Mouse (Mus musculus): ENCODE results near the gene Ninl.
"Not testable (repeated sequence)": the region's sequence is repeated elsewhere in the genome, so short reads cannot be mapped to it uniquely, and the experiment has no call there.

Ninl gene

DNA sequence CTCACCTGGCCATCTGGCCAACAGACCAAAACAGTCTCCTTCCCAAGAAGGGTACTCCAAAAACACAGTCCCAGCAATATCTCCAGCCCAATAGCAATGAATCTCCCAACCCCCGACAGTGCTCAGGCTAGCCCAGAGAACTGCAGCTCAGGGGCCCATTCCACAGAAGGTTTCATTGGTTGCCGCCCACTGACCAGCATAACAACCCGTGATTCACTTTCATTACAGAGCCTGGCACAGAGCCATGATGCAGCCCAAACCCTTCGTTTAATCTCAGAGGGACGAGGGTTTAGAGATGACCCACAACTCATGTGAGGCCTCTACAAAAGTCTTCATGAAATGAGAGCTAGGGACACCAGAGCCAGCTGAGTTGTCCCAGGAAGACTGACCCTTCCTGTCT lies 90.4 kb downstream of the Ninl start:
- DNase-seq (ENCODE audit: low spot score), result no peak

DNA sequence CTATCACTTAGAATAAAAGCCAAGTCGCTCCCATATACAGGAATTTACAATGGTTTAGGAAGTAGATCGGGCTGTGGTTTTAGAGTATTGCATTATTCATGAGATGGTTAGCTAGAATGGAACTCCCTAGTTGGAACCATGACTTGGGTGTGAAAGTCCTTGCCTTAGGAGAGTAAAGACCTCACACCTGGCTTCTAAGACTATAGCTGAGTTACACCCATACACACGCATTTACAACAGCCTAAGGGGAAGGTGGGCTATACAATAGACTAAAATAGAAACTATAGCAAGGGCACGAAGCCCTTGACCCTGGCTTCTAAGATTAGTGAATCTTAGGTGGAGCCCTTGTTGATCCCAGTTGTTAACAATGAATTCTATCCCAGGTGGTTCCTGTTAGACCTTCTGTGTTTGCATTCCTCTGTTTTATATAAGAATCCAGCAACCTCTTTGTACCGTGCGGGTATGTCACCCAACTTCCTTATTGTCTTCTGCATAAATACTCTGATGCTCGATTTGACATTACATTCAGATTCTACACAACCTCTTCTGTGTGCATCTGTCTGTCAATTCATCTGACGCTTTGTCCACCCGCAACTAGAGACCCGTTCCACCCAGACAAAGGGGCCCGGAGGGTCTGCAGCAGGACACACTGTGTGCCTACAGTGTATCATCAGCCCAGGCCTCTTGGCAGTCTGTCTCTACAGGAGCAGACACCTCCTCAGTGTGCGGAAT lies 91.1 kb downstream of the Ninl start:
- DNase-seq (ENCODE audit: low spot score), result not testable (repeated sequence)

DNA sequence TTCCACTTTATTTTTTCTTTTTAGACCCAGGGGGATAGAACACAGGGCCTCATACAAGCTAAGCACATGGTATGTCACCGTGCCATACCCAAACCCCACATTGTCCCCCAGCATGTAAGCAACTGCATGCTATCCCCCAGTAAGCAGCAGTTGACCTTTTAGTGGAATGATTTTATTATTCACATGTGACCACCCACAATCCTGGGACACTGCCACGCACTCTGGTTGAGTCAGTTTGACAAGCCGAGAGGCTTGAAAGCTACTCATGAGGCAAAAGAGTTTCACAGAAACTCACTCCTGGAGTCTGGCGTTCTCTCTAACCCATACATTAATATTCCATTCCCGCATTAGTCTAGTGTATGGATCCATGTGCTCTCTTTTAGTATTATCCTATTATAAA lies 91.8 kb downstream of the Ninl start:
- DNase-seq (ENCODE audit: low spot score), result not testable (repeated sequence)

DNA sequence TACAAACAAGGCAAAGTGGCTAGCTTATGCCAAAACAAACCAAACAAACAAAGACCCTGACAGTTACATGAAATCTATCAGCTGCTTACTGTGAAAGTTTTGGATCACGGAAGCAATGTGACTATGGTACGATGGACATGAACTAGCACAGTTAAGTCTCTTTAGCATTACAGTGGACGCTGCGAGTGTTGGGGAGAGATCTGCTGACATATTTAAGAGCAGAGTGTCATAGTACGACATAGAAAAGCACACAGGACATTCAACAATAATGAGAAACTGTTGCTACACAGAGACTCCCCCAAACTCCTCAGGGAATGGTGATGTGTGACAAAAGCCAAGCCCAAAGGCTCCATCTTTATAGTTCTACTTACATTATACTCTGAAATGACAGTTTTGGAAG lies 95.2 kb downstream of the Ninl start:
- DNase-seq (ENCODE audit: low spot score), result no peak

DNA sequence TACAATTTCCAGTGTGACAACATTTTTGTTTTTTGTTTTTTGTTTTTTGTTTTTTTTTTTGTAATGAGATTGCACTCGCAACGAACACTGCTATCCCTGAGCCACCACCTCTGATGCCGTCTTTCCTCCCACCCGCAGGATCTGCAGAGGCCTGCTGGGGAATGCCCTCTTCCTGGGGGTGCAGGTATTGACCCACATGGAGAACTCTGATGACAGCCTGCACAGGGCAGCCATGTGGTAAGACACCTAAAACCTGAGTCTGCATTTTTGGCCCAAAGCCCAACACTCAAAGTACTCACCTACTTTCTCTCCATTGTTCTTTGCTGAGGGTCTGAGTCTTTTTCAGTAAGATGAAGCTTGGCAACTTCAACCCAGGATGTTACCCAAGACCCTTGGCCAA lies 104.5 kb downstream of the Ninl start:
- DNase-seq (ENCODE audit: low spot score), result no peak

DNA sequence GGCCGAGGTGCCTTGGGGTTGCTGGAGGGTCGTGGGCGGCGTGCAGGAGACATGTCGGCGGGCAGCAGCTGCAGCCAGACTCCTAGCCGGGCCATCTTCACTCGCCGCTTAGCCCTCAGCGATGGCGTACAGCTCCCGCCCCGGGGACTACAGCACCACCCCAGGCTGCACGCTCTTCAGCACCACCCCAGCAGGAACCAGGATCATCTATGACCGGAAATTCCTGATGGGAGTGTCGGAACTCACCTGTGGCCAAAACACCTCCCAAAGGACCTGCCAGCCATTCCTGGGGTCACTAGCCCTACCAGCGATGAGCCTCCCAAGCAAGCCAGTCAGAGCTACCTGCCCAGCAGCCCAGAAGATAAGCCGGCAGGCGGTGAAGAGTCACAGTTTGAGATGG lies 105.7 kb downstream of the Ninl start:
- DNase-seq (ENCODE audit: low spot score), result no peak

DNA sequence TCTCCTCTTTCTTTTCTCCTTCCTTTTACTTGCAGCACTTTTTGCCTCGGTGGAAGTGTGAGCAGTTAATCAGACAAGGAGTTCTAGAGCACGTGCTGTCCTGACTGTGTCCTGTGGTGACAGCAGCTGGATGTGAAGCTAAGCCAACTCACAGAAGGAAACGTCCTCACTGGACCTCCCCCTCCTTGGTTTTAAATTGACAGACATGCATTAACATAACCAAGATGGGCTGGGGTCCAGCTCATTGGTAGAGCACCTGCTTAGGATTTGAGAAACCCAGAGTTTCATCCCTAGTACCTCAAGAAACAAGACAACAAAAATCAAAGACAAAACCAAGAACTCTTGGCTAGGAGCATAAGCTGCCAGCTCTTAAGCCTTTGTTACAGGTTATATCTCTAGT lies 108.4 kb downstream of the Ninl start:
- DNase-seq (ENCODE audit: low spot score), result no peak

DNA sequence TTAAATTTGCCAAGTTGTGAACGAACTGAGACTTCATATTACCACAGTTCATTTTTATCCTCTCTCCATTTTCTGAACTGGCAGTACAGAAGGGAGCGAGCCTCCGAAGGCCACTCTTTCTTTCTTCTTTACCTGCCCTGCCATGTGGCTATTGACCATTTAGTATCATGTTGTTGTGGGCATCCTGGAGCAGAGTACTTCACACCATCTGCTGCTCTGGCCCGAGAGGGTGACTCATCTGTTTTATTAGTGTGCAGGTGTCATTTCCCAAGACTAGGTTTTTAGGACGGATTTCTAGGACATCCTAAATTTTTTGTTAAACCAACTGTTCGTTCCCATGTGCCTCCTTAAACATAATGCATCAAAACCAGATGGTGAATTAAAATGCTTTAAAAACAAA lies 110.0 kb downstream of the Ninl start:
- DNase-seq (ENCODE audit: low spot score), result no peak

DNA sequence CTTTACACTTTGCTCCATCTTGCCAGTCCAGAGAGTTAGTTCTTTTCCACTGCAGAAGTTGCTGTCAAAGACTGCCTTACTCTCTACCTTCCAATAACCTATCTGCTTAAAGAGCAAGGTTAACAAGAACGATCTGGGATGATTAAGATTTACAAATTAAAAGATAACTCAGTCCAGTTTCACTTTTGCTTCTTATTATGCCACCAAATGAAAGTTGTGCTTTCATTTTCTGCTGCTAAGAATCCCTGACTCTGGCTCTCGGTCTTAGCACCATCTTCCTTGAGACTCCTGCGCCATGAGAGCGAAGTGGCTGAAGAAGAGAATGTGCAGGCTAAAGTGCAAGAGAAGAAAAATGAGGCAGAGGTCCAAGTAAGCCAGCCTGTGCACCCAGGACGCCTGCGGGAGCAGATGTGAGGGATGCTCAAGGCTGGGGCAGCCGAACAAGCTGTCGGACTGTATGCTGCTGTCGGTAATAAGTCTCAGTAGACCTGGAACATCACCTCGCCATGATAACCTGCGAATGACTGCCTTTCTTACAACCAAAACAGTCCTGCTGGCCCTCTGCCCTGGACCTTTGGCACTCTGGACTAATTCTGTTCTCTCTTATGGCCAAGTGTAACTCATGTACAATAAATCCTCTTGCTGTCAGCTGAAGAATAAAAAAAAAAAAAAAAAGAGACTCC lies 112.0 kb downstream of the Ninl start:
- no peak for DNase-seq (ENCODE audit: low spot score)

DNA sequence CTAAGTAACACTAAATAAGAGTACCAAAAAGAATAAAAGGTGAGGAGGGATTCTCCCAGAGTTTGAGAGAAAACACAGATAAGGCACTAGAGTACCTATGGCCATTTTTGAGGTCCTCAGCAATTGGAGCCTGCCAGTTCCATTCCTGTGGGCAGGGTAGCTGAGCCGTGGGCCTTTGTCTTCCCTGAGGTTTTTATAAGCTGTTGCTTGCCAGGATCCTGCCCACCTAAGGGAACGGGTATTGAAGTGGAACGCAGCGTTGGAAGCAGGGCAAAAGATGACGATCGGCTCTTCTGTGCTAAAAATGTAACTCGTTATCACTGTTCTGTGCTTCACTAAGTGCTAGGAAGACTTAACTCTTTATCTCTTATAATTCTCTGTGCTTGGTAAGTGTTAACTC lies 115.7 kb downstream of the Ninl start:
- no peak for DNase-seq (ENCODE audit: low spot score)

DNA sequence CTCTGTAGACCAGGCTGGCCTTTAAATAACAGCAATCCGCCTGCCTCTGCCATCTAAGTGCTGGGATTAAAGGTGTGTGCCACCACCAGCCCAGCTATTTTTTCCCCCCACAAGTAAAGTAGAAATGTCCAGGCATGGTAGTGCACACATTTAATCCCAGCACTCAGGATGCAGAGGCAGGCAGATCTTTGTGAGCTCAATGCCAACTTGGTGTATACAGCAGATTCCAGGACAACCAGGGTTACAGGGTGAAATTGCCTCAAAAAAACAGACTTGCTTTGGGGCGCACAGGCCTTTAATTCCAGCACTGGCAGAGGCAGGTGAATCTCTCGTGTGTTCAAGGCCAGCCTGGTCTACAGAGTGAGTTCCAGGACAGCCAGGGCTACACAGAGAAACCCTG lies 116.2 kb downstream of the Ninl start:
- DNase-seq (ENCODE audit: low spot score), result no peak

DNA sequence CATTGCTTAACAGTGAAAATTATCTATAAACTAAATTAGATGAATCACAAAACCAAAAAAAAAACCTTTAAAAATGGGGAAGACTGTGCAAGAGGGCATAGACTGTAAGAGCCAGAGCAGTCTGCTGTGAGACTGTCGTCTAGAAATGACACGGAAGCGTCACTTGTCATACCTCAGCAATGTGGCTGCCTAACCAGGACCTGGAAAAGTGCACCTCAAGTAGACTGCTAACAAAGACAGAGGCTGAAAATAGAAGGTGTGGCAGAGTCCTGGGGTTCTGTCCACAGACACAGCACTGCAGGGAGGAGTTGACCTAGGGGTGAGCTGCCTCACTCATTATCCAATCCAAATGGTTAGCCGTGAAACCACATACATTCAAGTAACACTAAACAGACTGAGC lies 117.0 kb downstream of the Ninl start:
- no peak for DNase-seq (ENCODE audit: low spot score)

DNA sequence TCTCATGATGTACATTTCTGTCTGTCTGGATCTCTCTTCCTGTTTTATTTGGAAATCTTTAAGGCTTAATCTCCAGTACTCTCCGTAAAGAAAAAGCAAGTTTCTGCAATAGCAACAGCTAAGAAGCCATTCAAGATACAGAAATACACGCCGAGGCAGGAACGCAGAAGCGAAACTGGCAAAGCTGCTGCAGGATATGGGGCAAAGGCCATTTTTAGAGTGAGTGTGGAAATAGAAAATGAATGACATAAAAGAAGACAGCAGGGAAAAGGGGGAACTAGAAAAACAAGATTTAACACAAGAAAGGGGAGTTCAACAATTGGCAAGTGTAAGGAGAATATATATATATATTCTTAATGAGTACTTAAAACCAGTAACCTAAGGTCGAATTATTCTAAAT lies 117.5 kb downstream of the Ninl start:
- no peak for DNase-seq (ENCODE audit: low spot score)

DNA sequence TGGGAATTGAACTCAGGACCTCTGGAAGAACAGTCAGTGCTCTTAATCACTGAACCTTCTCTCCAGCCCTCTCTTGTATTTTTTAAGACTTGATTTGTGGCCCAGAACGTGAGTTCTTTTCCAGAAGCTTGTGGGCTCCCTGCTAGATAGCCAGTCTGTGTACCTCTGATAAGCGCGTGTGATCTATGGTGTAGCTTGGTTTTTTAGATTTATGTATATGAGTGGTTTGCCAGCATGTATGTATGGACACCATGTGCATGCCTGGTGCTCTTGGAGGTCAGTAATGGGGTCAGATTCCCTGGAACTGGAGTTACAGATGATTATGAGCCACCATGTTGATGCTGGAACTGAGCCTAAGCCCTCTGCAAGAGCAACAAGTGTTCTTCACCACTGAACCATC lies 118.6 kb downstream of the Ninl start:
- no peak for DNase-seq (ENCODE audit: low spot score)

DNA sequence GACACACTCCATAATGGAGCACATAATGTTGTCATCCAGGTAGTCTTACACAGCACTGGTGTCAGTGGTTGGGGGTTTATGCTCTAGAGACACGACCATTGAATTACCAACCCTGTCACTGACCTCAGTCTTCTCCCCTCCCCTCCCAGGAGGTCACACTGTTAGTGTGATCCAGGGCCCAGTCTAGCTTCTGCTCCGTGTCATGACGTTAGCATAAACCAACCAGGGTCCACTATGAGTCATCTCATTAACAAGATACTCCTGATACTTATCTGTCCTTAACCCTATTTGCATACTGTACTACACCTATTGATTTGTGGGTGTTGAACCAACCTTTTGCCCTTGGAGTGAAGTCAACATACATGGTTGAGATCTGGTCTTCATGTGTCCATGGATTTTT lies 120.5 kb downstream of the Ninl start:
- no peak for DNase-seq (ENCODE audit: low spot score)

DNA sequence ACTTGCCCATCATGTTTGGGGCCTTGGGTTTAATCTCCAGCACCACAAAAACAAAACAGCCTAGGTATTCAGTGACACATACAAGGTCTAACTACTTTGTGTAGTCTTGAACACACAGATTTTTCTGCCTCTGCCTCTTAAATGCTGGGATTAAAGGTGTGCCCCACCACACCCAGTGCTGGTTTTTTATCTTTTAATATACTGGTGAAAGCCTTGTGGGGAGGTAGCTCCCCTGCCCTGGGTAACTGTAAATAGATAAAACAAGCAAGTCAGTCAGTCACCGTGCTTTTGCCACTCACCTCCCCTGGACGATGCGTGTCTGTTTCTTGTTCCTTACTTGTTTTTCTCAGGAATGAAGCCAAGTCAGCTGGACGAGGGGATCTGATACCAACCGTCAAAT lies 123.4 kb downstream of the Ninl start:
- no peak for DNase-seq (ENCODE audit: low spot score)

DNA sequence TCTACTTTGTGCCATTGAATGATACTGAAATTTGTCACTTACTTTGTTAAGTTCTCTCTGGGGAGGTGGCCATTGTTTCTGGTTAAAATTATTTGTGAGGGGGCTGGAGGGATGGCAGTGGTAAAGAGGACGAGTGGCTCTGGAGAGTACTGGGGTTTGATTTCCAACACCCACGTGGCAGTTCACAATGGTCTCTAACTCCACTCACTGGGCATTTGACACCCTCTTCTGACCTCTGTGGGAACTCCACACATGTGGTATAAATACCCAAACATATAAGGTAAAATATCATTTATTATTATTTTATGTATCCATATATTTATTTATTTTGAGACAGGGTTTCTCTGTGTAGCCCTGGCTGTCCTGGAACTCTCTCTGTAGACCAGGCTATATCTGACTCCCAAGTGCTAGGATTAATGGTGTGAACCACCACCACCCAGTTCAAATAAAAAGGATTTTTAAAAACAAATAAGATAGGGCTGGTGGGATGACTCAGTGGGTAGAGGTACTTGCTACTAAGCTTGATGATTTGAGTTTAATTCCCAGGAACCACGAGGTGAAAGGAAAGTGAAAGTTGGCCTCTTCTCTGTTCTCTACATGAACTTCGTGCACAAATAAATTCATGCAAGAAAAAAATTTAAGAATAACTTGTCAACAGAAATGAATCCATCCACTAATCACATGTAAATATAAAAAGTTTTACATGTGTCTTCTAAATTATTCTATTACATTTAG lies 124.2 kb downstream of the Ninl start:
- DNase-seq (ENCODE audit: low spot score), result no peak

DNA sequence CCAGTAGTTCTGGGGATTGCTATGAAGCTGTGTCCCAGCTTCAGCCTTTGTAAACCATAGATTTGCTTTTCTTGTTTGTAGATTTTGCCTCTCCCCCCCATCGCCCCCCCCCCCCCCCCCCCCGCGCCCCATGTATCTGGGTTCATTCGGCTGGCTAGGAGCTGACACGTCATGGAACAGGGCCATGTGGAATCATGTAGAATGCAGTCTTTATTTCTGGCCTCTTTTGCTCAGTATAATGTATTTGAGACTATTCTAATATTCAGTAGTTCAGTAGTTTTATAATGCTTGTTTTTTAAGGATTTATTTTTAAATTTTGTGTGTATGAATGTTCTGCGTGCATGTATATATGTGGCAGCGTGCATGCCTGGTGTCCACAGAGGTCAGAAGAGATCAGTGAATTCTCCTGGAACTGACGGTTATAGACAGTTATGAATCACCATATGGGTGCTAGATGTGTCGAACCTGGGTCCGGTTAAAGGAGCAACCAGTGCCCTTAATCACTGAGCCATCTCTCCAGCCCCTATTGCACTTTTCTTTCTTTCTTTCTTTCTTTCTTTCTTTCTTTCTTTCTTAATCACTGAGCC lies 128.8 kb downstream of the Ninl start:
- no peak for DNase-seq (ENCODE audit: low spot score)

DNA sequence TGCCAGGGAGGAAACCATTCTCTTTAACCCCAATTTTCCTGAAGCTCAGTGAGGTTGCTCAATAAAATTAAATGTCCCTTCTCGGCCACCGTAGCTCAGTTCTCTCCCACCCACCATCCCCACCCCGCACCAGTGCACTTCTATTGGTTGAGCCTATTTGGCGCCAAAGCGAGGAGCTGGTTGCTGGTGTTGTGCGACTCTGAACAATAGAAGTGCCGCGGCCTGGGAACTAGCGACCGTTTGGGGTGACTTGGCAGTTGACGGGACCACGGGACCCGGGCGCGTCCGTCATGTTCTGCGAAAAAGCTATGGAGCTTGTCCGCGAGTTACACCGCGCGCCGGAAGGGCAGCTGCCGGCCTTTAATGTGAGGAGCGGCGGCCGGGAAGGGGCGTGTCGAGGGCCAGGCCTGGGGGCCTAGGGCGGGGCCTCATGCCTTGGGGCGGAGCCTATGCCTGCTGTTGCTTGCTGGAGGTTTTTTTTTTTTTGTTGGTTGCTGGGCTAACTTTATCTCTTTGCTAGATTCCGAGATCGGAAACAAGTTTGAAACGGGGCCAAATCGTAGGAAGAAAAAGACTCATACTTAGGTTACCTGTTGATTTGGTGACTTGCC lies 129.6 kb downstream of the Ninl start:
- DNase-seq (ENCODE audit: low spot score), result peak; percentile 91

DNA sequence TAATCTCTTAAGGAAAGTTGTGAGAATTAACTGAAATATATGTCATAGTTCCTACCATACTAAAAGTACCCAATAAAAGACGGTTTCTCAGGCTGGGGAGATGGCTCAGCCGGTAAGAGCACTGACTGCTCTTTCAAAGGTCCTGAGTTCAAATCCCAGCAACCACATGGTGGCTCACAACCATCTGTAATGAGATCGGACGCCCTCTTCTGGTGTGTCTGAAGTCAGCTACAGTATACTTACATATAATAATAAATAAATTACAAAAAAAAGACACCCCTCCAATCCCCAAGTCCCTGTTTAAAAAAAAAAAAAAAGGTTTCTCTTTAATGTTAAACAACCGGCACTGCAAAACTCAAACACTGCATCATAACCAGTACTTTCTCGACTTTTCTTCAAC lies 130.3 kb downstream of the Ninl start:
- not testable (repeated sequence) for DNase-seq (ENCODE audit: low spot score)

DNA sequence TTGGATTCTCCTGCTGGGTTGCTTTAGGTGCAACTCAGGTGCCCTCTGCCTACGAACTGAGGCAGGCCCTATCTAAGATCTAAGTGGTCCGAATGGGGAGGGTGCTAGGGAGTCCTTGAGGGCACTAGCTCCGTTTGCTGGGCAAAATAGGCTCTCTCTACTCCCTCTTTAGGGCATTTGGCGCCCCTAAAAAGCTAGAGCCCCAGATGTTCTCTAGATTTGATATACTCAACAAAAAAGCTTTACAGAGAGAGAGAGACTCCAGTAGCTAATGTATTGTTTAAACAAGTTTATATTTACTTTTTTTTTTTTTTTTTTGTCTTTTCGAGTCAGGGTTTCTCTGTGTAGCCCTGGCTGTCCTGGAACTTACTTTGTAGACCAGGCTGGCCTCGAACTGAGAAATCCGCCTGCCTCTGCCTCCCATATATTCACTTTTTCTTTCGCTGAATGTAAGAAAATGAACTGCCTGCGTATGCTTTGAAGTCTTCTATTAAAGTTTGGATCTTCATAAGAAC lies 134.2 kb downstream of the Ninl start, which contains the start of gene Gins1:
TSS of gene Gins1 (plus strand) at position 465 of the 515 bp plus-strand sequence.
- no peak for DNase-seq (ENCODE audit: low spot score)

DNA sequence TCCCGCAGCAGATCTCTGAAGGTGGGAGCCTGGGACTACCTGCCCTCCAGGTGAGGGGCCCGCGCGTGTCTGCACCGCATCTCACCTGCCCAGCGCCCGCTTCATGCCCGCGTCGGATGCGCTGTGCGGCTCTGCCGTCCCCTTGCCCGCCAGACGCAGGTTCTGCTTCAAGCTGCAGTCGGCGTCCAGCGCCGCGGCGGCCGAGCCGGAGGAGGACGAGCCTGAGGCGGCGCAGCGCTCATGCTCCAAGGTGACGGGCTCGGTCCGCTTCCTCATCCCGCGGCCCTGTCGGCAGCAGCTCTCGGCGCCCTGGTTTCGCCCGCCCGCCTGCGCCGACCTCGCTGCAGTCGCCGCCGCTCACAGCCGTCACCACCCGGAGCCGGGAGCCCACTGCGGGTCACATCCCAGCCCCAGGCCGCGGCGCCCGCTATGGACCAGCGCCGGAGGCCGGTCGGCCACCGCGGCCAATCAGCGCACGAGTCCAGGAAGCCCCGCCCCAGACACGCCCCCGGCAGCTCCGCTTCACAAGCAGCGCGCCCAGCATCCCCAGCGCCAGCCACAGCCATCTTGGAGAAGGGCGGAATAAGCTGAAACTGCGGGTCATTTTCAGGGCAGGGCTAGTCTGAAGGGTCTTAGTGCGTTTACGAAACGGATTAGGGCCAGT lies 134.8 kb downstream of the Ninl start, which contains the start of gene Abhd12:
TSS of gene Abhd12 (minus strand) at position 470 of the 664 bp plus-strand sequence.
- peak; percentile 99 for DNase-seq (ENCODE audit: low spot score)

Measured in urinary bladder, postnatal 25 days (tissue).